Mouse (Mus musculus) thymus, adult 2 months (tissue): Measurements from ENCODE around the gene Popdc2.

Experiments used
- CTCF ChIP-seq: fragments of 200-500 bp; IDR thresholded peaks from 2 replicates; pipeline ENCODE4 v1.5.1; 2012; ENCODE audit warnings: mild to moderate bottlenecking, control low read depth, low read length, moderate library complexity, borderline replicate concordance; ENCODE audit not compliant: control insufficient read depth, poor library complexity, insufficient read depth; ENCODE audit errors: extremely low read depth
- POLR2A ChIP-seq: fragments of 200-500 bp; IDR thresholded peaks from 2 replicates; pipeline ENCODE4 v1.6.1; 2012; ENCODE audit warnings: mild to moderate bottlenecking, low read length, control low read depth, moderate library complexity; ENCODE audit not compliant: control insufficient read depth, poor library complexity, insufficient read depth; ENCODE audit errors: extremely low read depth

- no peak for TF ChIP-seq CTCF
- no peak for TF ChIP-seq POLR2A
Measured at GRCm38 (mm10) chr16:38352851-38353250, 9.2 kb upstream of the Popdc2 start.
